Mouse (Mus musculus): ENCODE data around the gene R3hdm2.

DNA sequence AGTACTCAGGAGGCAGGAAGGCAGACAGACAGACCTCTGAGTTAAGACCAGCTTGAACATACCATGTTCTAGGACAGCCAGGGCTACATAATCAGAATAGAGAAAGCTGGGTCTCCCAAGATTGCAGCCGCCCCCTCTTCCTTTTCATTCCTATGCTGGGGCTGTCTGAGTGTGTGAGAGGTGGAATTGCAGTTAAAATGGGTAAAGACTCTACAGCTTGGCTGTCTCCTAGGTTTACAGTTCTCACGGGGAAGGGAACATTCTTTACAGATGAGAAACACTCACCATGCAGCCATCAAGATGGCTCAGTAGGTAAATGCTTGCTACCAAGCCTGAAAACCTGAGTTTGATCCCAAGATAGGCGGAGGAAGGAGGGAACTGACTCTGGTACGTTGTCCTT is 119.9 kb downstream of the R3hdm2 start:
- TF ChIP-seq CTCF (conservative IDR thresholded peaks at IDR 0.05; ENCODE audit: low read length), result no peak
- TF ChIP-seq NANOG (IDR thresholded peaks at IDR 0.05; ENCODE audit: borderline replicate concordance, low read length), result no peak
- no peak for TF ChIP-seq POU5F1 (IDR thresholded peaks at IDR 0.05; ENCODE audit: borderline replicate concordance, low read length)
